Mouse (Mus musculus) cerebellum, adult 2 months (tissue): Measurements from ENCODE around the gene Tcfl5.

Experiments used
- CTCF ChIP-seq: fragments of 200-500 bp; IDR thresholded peaks from 2 replicates; pipeline ENCODE4 v1.5.1; 2011; ENCODE audit warnings: low read depth, mild to moderate bottlenecking, control low read depth, low read length, moderate library complexity, borderline replicate concordance; ENCODE audit not compliant: insufficient read depth
- POLR2A ChIP-seq: fragments of 200-500 bp; IDR thresholded peaks from 2 replicates; pipeline ENCODE4 v1.6.1; 2011; ENCODE audit warnings: low read length, control low read depth, borderline replicate concordance; ENCODE audit not compliant: insufficient read depth

GRCm38 (mm10) chr2:180581002-180581401 is 61.5 kb downstream of the Tcfl5 start, which contains the start of gene Mrgbp:
- TF ChIP-seq POLR2A: no peak
- TF ChIP-seq CTCF: no peak
